11 mouse cellular contexts compared by ENCODE assay signal in the genomic region with DNA sequence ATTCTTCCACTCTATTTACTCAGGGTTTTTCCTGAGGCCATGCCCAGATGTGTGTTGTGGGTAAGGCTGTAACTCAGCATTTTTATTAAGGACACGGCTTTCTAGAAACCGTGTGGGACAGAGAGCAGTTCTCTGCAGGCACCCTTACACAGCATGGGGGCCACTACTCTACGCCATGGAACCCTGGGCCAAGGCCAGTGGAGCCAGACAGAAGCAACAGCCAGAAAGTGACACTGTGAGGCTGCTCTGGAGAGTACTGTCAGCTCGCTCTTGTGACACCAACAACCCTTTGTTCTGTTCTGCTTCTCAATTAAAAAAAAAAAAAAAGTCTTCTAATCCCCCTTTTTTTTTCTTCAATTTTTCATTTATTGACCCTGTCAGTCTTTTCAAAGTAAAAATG.
A peak's percentile ranks its signal among the peaks of the same experiment; 100 is the strongest.
DNase-seq lines count a peak whose midpoint lies in the region; ATAC-seq and TF ChIP-seq lines count a peak whose summit lies in the region.
"Had no signal": no experiment of that assay in that cellular context is flagged by ENCODE, and none has a peak within 500 bp of the region (broad histone marks: within the 10 kb centered on the region; RNA-seq: fewer than 3 reads in every experiment).

No protein-coding gene starts in this region.

- H3K36me3 ChIP-seq in embryonic facial prominence, embryonic 10.5 days (replicated peaks): no peaks in the 10 kb centered on the region
- H3K36me3 ChIP-seq in embryonic facial prominence, embryonic 14.5 days (ENCODE audit: control insufficient read depth, insufficient read depth, low read length): no peaks in the 10 kb centered on the region
- no peaks in the 10 kb centered on the region for H3K36me3 ChIP-seq in hindbrain, embryonic 14.5 days (replicated peaks; ENCODE audit: control insufficient read depth, insufficient read depth)

- no peak overlapping the region for H3K9ac ChIP-seq in embryonic facial prominence, embryonic 14.5 days (ENCODE audit: low read depth, low read length)
- no peak overlapping the region for H3K9ac ChIP-seq in hindbrain, embryonic 14.5 days
- H3K9ac ChIP-seq: lung, embryonic 14.5 days had no signal

- ATAC-seq in embryonic facial prominence, embryonic 14.5 days (ENCODE audit: low read depth): no peak
- no peak for ATAC-seq in hindbrain, embryonic 14.5 days (ENCODE audit: low FRiP score)

- H3K4me1 ChIP-seq in embryonic facial prominence, embryonic 10.5 days: peaks cover 8% of the 10 kb centered on the region
- no peaks in the 10 kb centered on the region for H3K4me1 ChIP-seq in embryonic facial prominence, embryonic 14.5 days (ENCODE audit: control insufficient read depth, insufficient read depth, low read length)
- peaks cover 10% of the 10 kb centered on the region for H3K4me1 ChIP-seq in hindbrain, embryonic 14.5 days (replicated peaks; ENCODE audit: control insufficient read depth, insufficient read depth, low read length)

- no peak for DNase-seq in layer of hippocampus, adult 2 months (ENCODE audit: low spot score in 2 of 2)
- DNase-seq in layer of hippocampus, adult 9-10 months (ENCODE audit: low spot score): no peak
- DNase-seq in embryonic facial prominence, embryonic 10.5 days (ENCODE audit: low spot score): no peak
- DNase-seq in embryonic facial prominence, embryonic 14.5 days (ENCODE audit: low spot score): no peak
- DNase-seq in hindbrain, embryonic 14.5 days (ENCODE audit: low spot score): no peak
- no peak for DNase-seq in thymus, postnatal 10 days (ENCODE audit: low spot score in 2 of 2)
- DNase-seq in urinary bladder, adult 18-20 months (ENCODE audit: low spot score in 2 of 2): no peak
- DNase-seq: adrenal gland, postnatal 10 days; gastrocnemius, postnatal 25 days; lung, embryonic 14.5 days had no signal

- peak overlapping the region; percentile 61; the same call in 1 of the 2 replicates for H3K27ac ChIP-seq in layer of hippocampus, adult 2 months
- peak overlapping the region; percentile 48 for H3K27ac ChIP-seq in embryonic facial prominence, embryonic 10.5 days (replicated peaks)
- peak overlapping the region; percentile 76 for H3K27ac ChIP-seq in embryonic facial prominence, embryonic 14.5 days (replicated peaks; ENCODE audit: low read depth, low read length)
- peak overlapping the region; percentile 57 for H3K27ac ChIP-seq in hindbrain, embryonic 14.5 days

- no peaks in the 10 kb centered on the region for H3K9me3 ChIP-seq in embryonic facial prominence, embryonic 10.5 days
- 0 out of 2 replicates have a peak, but pooled peaks cover 3% of the 10 kb centered on the region for H3K9me3 ChIP-seq in embryonic facial prominence, embryonic 14.5 days (ENCODE audit: control insufficient read depth, low read length)
- H3K9me3 ChIP-seq in hindbrain, embryonic 14.5 days (ENCODE audit: control insufficient read depth, low read length): no peaks in the 10 kb centered on the region

- no peak overlapping the region for H3K4me2 ChIP-seq in embryonic facial prominence, embryonic 14.5 days (ENCODE audit: low read depth, low read length)
- H3K4me2 ChIP-seq in hindbrain, embryonic 14.5 days (replicated peaks): no peak overlapping the region
- H3K4me2 ChIP-seq: liver, embryonic 11.5 days; lung, embryonic 14.5 days had no signal

- no peaks in the 10 kb centered on the region for H3K27me3 ChIP-seq in embryonic facial prominence, embryonic 10.5 days (replicated peaks; ENCODE audit: low read depth, poor library complexity, severe bottlenecking)
- H3K27me3 ChIP-seq in embryonic facial prominence, embryonic 14.5 days (replicated peaks; ENCODE audit: control insufficient read depth, insufficient read depth, low read length): no peaks in the 10 kb centered on the region
- H3K27me3 ChIP-seq in hindbrain, embryonic 14.5 days (ENCODE audit: control insufficient read depth, insufficient read depth, low read length): no peaks in the 10 kb centered on the region

- H3K4me3 ChIP-seq in layer of hippocampus, adult 2 months: no peak overlapping the region
- no peak overlapping the region for H3K4me3 ChIP-seq in embryonic facial prominence, embryonic 10.5 days
- H3K4me3 ChIP-seq in embryonic facial prominence, embryonic 14.5 days (ENCODE audit: low read depth, low read length): no peak overlapping the region
- no peak overlapping the region for H3K4me3 ChIP-seq in hindbrain, embryonic 14.5 days (replicated peaks; ENCODE audit: low read length)

- no peak for TF ChIP-seq CTCF in layer of hippocampus, adult 2 months (conservative IDR thresholded peaks at IDR 0.05)

- WGBS in embryonic facial prominence, embryonic 10.5 days: 53% methylated on average over 4 of the region's 4 CpGs
- WGBS in embryonic facial prominence, embryonic 14.5 days: 36% methylated on average over 4 of the region's 4 CpGs
- WGBS in hindbrain, embryonic 14.5 days: 42% methylated on average over 4 of the region's 4 CpGs
